Mouse (Mus musculus) adrenal gland, postnatal 14 days (tissue): ENCODE measurements around the gene Cnst. TPM values are rescaled to one million over a fixed set of nuclear protein-coding genes. Genes with fewer than 3 reads are reported as not detected.

Experiments used
- DNase-seq: peaks from one replicate; pipeline ENCODE4 v3.0.0; 2021; ENCODE audit warnings: mixed read lengths
- total RNA-seq: library from RNA; stranded (reverse); gene quantifications from 2 replicates; pipeline ENCODE4 v1.2.3, GENCODE M21; 2021

Gene Cnst
- total RNA-seq, 1 experiment from 2014 or later, result 40.4 TPM

GRCm38 (mm10) chr1:179592143-179592542 lies 46.0 kb downstream of the Cnst start:
- DNase-seq, result no peak

DNA sequence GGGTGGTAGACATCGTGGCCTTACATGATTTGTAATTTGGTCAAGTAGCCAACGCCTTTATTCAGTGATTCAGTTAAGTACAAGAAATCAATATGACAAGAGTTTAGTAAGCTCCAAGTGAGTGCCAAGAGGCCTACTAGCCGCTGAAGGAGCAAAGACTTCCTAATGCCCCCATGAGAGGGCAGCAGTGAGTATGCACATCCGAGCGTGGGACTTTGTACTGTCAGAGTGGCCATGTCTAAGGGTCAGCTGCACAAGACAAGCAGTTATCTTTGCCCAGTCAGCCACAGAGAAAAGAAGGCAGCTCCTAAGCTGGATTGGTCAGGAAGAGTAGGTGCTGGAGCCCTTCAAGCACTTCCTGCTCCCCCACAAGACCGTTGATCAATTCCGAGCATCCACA lies 46.8 kb downstream of the Cnst start:
- peak; percentile 20 for DNase-seq

DNA sequence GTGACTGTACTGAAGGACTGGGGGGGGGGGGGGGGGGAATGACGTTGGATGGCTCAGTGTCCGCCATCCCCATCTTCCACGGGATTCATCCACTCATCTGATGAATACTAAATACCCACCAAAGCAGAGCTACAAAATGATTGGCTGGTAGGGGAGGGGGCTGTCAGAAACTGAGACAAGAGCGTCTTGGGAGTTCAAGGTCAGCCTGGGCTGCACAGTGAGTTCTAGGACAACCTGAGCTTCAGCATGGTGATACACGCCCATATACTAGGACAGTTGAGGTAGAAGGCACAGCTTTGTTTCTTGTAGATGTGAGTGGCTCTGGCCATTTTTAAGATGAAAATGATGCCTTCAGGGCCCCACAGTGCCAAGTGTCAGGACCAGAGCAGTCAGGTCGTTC lies 52.2 kb downstream of the Cnst start:
- DNase-seq, result no peak

GRCm38 (mm10) chr1:179604526-179604925 lies 58.4 kb downstream of the Cnst start:
- no peak for DNase-seq

DNA sequence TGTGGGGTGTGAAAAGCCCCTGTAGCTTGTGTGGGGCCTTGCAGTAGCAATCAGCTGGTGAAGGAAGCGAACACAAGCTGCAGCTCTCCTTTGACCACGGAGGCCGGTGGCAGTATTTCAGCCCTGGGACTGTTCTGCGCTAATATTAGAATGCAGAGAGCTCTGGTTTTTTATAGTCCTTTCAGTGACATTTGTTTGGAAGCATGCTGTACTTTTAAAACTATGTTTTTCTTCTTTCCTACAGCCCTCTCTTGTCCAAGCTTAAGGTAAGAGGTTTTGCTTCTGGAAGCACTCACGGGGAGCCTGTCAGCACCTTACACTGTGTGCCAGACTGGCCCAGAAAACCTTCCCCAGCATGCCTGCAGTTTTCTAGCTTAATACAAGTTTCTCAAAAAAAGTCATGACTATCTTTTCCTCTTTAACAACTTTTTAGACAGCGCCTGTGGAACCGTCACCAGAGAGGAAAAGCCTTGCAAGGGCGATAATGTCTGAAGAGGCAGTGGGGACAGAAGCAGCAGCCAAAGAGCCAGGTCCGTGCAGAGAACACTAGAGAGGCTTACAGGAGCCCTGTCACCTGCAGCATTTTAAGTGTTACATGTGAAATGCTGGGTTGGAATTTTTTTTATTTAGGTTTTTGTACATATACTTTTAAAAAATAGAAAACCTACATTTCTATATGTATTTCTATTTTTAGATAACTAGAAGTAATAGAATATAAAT lies 60.0 kb downstream of the Cnst start:
- DNase-seq, result no peak

DNA sequence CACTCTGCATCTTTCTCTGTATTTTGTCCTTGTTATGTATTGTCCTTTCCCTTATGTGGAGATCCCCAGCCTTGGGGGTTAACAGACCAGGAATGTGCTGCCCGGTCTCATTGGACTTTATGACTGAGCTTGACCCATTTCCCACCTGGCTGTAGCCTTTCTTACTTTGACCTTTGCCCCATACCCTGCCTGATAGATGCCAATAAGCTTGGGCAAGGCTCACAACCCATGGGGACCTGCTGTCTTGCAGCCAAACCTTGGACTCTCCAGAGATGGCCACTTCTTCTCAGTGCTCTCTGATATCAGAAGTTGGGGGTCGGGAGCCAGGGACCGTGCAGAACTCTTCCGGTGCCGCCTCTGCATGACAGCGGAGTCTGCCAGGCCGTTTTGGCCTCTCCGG lies 62.4 kb downstream of the Cnst start:
- DNase-seq, result peak; percentile 48

DNA sequence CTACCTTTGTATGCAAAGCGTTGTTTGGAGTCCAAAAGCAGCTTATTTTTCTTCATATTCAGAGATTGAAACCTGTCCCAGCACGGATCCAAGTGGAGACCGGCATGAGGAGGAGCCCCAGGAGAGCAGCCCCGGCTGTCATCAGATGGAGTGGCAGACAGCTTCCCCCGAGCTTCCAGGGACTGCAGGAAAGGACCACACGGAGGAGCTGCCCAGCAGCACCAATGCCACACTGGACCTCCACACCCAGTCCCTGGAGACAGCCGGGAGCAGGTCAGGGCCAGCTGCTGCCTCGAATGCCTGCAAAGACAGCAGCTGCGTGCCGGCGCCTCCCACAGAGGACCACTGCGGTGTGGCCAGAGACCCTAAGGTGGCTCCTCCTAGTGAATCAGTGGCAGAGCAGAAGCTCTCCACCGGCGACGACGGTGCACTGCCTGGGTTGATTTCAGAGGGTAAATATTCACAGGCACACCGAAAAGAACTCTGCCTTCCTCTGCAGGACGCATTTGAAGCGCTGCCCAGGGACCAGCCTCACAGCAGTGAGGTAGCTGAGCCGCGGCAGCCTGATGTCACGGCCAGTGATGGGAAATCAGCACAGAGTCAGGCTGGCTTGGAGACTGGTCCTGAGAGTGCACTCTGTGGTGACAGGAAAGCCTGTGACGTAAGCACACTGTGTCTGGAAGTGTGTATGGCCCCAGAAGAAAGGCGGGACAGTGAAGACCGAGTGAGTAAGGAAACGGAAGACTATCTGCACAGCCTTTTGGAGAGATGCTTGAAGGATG lies 63.7 kb downstream of the Cnst start:
- peak; percentile 46 for DNase-seq

DNA sequence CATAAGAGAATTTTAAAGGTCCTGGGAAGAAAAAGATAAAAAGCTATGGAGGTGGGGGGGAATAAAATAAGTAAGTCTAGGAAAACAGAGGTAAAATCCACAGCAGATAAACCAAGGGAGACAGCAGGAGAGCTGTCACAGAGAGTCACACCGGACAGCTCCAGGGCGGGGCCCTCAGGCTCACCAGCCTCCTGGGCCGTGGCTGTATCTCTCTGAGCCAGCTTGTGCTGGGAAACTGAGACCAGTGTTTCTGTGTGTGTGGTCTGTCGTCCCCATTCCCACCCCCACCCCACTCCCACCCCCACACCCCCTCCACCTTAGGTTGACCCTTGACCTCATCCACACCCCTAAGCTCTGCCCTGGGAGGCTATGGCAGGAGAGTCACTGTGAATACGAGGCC lies 65.0 kb downstream of the Cnst start:
- DNase-seq, result no peak

GRCm38 (mm10) chr1:179612418-179612817 lies 66.2 kb downstream of the Cnst start:
- DNase-seq, result no peak

DNA sequence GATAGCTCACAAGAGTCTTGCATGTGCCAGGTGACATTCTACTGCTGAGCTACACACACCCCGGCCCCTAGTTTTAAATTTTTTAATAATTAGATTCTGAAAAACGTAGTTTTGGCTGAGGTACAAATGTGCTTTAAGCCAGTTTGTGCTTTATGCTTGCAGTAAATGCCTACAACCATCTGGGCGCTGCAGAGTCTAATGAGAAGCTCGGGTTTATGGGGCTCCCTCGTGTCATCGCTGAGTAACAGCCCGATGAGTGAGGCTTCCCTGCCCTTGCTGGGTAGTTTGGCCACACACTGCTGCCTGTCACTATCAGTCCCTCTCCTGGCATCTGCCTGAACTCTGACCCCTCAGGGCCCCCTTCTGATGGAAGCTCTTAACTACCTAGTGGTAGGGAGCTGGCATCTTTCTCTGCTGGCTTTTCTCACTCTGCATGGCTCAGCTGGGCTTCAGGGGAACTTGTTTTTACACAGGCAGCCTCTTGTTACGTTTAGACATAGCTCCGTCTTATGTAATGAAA lies 66.9 kb downstream of the Cnst start:
- no peak for DNase-seq

DNA sequence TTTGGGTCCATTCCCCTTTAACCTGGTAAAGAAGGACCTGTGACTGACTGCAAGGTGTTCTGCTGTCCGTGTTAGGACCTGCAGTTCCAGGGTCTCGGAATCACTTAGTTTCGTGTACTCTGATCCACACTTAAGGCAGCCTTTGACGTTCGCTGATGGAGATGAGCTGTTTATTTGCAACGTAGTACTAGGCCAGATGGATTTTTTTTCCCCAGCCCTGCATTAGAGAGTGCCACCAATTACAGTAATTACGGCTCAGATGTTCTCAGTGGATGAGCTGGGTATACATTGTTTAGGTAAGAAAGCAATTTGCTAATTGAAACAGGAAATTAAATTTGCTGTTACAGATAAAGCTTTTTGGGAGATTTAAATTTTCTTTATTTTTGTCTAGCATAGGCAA lies 71.3 kb downstream of the Cnst start:
- DNase-seq, result no peak

GRCm38 (mm10) chr1:179622665-179623064 lies 76.5 kb downstream of the Cnst start:
- no peak for DNase-seq

- peak; percentile 61 for DNase-seq
These were observed 77.5 kb downstream of the Cnst start for GRCm38 (mm10) chr1:179623657-179624056.

- DNase-seq, result peak; percentile 58
These were observed 78.2 kb downstream of the Cnst start for GRCm38 (mm10) chr1:179624354-179624753.

DNA sequence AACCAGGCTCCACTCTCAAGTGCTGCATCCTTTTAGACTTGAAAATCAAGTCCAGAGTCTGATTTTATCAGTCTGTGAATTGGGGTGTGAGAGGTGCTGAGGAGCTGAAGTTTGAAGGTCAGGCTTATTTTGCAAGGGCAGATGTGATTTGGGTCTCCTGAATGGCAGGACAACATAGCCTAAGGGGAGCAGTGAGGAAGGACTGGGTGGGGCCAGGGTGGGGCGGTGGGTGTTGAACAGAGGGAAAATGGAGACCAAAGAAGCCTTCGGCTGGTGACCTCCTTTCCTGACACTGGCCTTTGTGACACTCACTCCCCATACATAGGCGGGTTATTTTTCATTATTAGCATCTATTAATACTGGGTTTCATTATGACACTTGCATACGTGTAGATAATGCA lies 81.7 kb downstream of the Cnst start:
- no peak for DNase-seq

- no peak for DNase-seq
These were observed 82.4 kb downstream of the Cnst start for GRCm38 (mm10) chr1:179628438-179629106.

DNA sequence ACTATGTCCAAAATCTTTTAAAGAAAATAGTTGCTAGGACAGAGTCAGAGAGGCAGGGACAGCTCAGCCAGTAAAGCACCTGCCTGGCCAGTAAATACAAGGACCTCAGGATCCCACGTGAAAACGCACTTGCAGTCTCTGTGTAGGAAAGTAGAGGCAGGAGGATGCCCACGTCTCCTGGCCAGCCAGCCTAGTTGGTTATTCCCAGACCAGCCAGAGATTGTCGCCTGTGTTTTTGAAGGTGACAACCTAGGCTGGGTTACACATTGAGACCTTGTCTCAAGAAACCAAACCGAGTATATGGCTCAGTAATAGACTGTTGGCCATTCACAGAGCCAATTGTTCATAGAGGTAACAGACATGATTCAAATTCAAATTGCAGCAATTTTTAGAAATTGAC lies 83.1 kb downstream of the Cnst start:
- DNase-seq, result no peak

GRCm38 (mm10) chr1:179632746-179633413 lies 86.7 kb downstream of the Cnst start:
- DNase-seq, result no peak

GRCm38 (mm10) chr1:179633414-179633752 lies 87.2 kb downstream of the Cnst start:
- DNase-seq, result peak; percentile 48

DNA sequence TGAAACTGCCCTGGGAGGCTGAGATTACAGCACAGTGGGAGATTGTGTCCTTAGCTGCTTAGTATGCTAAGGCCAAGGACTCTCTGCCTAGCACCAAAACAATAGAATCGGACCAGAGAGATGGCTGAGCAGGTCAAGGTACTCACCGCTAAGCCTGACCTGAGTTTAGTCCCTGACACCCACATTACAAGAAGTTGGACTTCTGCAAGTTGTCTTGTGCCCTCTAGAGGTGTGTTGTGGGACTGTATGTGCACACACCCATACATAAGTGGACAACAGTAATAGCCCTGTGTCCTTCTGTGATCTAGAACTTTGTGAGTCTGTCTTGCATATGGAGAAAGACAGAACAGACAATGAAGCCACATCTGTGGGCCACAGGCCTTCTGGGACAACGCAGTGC lies 88.0 kb downstream of the Cnst start:
- DNase-seq, result peak; percentile 39

GRCm38 (mm10) chr1:179642726-179643125 lies 96.6 kb downstream of the Cnst start:
- no peak for DNase-seq

GRCm38 (mm10) chr1:179644151-179644550 lies 98.0 kb downstream of the Cnst start:
- no peak for DNase-seq
